Mouse (Mus musculus) thymus, adult 2 months (tissue): ENCODE data around the gene Gpr107.

Experiments
- CTCF ChIP-seq: fragments of 200-500 bp; IDR thresholded peaks from 2 replicates; pipeline ENCODE4 v1.5.1; 2012; ENCODE audit warnings: mild to moderate bottlenecking, control low read depth, low read length, moderate library complexity, borderline replicate concordance; ENCODE audit not compliant: control insufficient read depth, poor library complexity, insufficient read depth; ENCODE audit errors: extremely low read depth
- POLR2A ChIP-seq: fragments of 200-500 bp; IDR thresholded peaks from 2 replicates; pipeline ENCODE4 v1.6.1; 2012; ENCODE audit warnings: mild to moderate bottlenecking, low read length, control low read depth, moderate library complexity; ENCODE audit not compliant: control insufficient read depth, poor library complexity, insufficient read depth; ENCODE audit errors: extremely low read depth

DNA sequence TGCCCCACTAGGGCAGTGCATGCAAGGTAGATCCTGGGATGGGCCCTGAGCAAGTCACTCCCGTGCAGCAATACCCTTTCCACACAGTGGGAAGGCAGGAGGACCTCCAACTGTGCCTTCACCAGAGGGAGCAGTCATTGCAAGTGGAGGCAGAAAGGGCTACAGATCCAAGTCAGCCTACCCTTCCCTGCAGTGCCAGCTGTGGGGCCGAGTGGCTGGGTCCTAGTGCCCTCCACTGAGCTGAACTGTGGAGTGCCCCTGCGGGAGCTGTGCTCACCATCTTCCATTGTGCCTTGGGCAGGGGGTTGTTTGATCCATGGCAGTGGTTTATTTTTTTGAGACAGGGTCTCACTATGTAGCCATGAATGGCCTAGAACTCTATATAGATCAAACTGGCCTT, 59.1 kb downstream of the Gpr107 start:
- TF ChIP-seq CTCF (no peak), POLR2A (no peak)
